In the genomic region with DNA sequence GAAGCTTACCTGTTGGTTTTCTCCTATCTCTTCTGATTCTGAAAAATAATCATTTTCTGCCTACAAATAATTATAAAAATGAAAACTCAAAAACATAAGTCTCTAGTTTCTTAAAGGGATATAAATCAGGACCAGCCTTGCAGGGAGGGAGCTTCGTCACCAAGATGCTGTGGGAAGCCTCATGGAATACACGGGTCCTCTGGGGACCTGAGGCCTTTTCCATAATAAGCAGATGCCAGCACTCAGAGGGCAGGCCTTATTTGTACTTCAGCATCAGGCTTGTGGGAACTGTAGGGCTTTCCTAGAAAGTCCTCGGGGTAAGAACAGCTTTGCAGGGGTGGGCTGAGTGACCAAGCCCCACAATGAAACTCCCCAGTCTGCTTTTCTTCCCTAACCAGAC, we compare ENCODE assay signal across 29 mouse cellular contexts. TPM values are rescaled to one million over a fixed set of nuclear protein-coding genes. Genes with fewer than 3 reads are reported as not detected.
DNase-seq lines count a peak whose midpoint lies in the region; ATAC-seq and TF ChIP-seq lines count a peak whose summit lies in the region.
"Had no signal": no experiment of that assay in that cellular context is flagged by ENCODE, and none has a peak within 500 bp of the region (broad histone marks: within the 10 kb centered on the region; RNA-seq: fewer than 3 reads in every experiment).

No protein-coding gene starts in this region.

- no peak for TF ChIP-seq EP300 in stomach, postnatal 0 days (optimal IDR thresholded peaks at IDR 0.05)

- no peak for ATAC-seq in stomach, postnatal 0 days (ENCODE audit: low FRiP score, low TSS enrichment)
- no peak for ATAC-seq in forebrain, embryonic 14.5 days
- ATAC-seq: forebrain, embryonic 15.5 days; hindbrain, postnatal 0 days; intestine, postnatal 0 days had no signal

- WGBS in stomach, postnatal 0 days, result 54% methylated on average over 3 of the region's 3 CpGs
- WGBS in forebrain, embryonic 14.5 days, result 48% methylated on average over 3 of the region's 3 CpGs

- no peak for TF ChIP-seq CTCF in embryonic fibroblast, embryonic 13.5 days (IDR thresholded peaks at IDR 0.05; ENCODE audit: borderline replicate concordance, insufficient read depth, low read length)
- TF ChIP-seq CTCF in stomach, postnatal 0 days (IDR thresholded peaks at IDR 0.05; ENCODE audit: low read depth), result no peak

- no peak overlapping the region for H3K9ac ChIP-seq in stomach, postnatal 0 days (ENCODE audit: low read length)
- no peak overlapping the region for H3K9ac ChIP-seq in forebrain, embryonic 14.5 days (ENCODE audit: low read length)
- H3K9ac ChIP-seq: embryonic facial prominence, embryonic 15.5 days; forebrain, embryonic 15.5 days; heart, embryonic 12.5 days; heart, embryonic 15.5 days; hindbrain, embryonic 14.5 days had no signal

- peaks cover 5% of the 10 kb centered on the region; the same call in 1 of the 2 replicates for H3K4me1 ChIP-seq in embryonic fibroblast, embryonic 13.5 days (ENCODE audit: control insufficient read depth, insufficient read depth, low read length)
- 0 out of 2 replicates have a peak, but pooled peaks cover 2% of the 10 kb centered on the region for H3K4me1 ChIP-seq in stomach, postnatal 0 days (replicated peaks; ENCODE audit: control insufficient read depth, insufficient read depth)
- no peaks in the 10 kb centered on the region for H3K4me1 ChIP-seq in forebrain, embryonic 14.5 days (ENCODE audit: control insufficient read depth, insufficient read depth, low read length)
- H3K4me1 ChIP-seq: embryonic facial prominence, embryonic 15.5 days; forebrain, embryonic 15.5 days; heart, embryonic 15.5 days had no signal

- DNase-seq in heart, adult 11 months, result peak; percentile 85
- DNase-seq in heart, postnatal 4 days, result no peak
- peak; percentile 51 for DNase-seq in 3T3-L1 (ENCODE audit: low read depth, low spot score)
- no peak for DNase-seq in stomach, postnatal 0 days (ENCODE audit: low spot score)
- no peak for DNase-seq in forebrain, embryonic 14.5 days (ENCODE audit: low spot score)
- DNase-seq in frontal cortex, adult 2 months (ENCODE audit: extremely low spot score in 1 of 2, low spot score in 1 of 2), result no peak
- DNase-seq: adrenal gland, adult 2 months; adrenal gland, postnatal 14 days; cerebellum, adult 11-12 months; cerebellum, adult 8-10 months; cerebellum, postnatal 10 days; cerebellum, postnatal 36 days; embryo, embryonic 11 days; gastrocnemius, adult 2 months; gastrocnemius, postnatal 14 days; heart, adult 18-20 months; heart, postnatal 10 days; heart, postnatal 36 days; kidney, adult 8-10 months had no signal

- no peak overlapping the region for H3K4me3 ChIP-seq in embryonic fibroblast, embryonic 13.5 days (ENCODE audit: insufficient read depth, low read length)
- H3K4me3 ChIP-seq in stomach, postnatal 0 days (ENCODE audit: low read depth, low read length), result no peak overlapping the region
- H3K4me3 ChIP-seq in forebrain, embryonic 14.5 days (ENCODE audit: low read depth, low read length), result no peak overlapping the region
- H3K4me3 ChIP-seq: embryonic facial prominence, embryonic 15.5 days; erythroblast, embryonic 14.5 days; forebrain, embryonic 10.5 days; forebrain, embryonic 15.5 days; gastrocnemius, adult 2 months; heart, embryonic 12.5 days; heart, embryonic 15.5 days had no signal

- H3K4me2 ChIP-seq in stomach, postnatal 0 days (replicated peaks; ENCODE audit: low read depth), result no peak overlapping the region
- no peak overlapping the region for H3K4me2 ChIP-seq in forebrain, embryonic 14.5 days (ENCODE audit: low read length)
- H3K4me2 ChIP-seq: embryonic facial prominence, embryonic 15.5 days; forebrain, embryonic 15.5 days; heart, embryonic 12.5 days; heart, embryonic 15.5 days; hindbrain, embryonic 14.5 days had no signal

- no peaks in the 10 kb centered on the region for H3K27me3 ChIP-seq in stomach, postnatal 0 days (ENCODE audit: control insufficient read depth, insufficient read depth, low read length)
- no peaks in the 10 kb centered on the region for H3K27me3 ChIP-seq in forebrain, embryonic 14.5 days (replicated peaks; ENCODE audit: control insufficient read depth, insufficient read depth, low read length)
- H3K27me3 ChIP-seq: embryonic facial prominence, embryonic 15.5 days; forebrain, embryonic 15.5 days; heart, embryonic 12.5 days; heart, embryonic 15.5 days had no signal

- H3K36me3 ChIP-seq in stomach, postnatal 0 days (ENCODE audit: control insufficient read depth, insufficient read depth, low read length), result no peaks in the 10 kb centered on the region
- no peaks in the 10 kb centered on the region for H3K36me3 ChIP-seq in forebrain, embryonic 14.5 days (ENCODE audit: control insufficient read depth, insufficient read depth, low read length)
- H3K36me3 ChIP-seq: embryonic facial prominence, embryonic 15.5 days; forebrain, embryonic 15.5 days; heart, embryonic 12.5 days; heart, embryonic 15.5 days had no signal

- H3K27ac ChIP-seq in embryonic fibroblast, embryonic 13.5 days (ENCODE audit: insufficient read depth, low read length), result peak overlapping the region; percentile 92
- peak overlapping the region; percentile 24; the same call in 1 of the 2 replicates for H3K27ac ChIP-seq in stomach, postnatal 0 days (replicated peaks)
- no peak overlapping the region for H3K27ac ChIP-seq in forebrain, embryonic 14.5 days (ENCODE audit: low read depth, low read length)
- H3K27ac ChIP-seq: embryonic facial prominence, embryonic 15.5 days; forebrain, embryonic 10.5 days; forebrain, embryonic 15.5 days; heart, embryonic 15.5 days; hindbrain, embryonic 14.5 days; hindbrain, postnatal 0 days had no signal

- TF ChIP-seq POLR2A in embryonic fibroblast, embryonic 13.5 days (IDR thresholded peaks at IDR 0.05; ENCODE audit: low read depth, low read length), result no peak

- no peaks in the 10 kb centered on the region for H3K9me3 ChIP-seq in stomach, postnatal 0 days (ENCODE audit: control insufficient read depth, low read length)
- H3K9me3 ChIP-seq in forebrain, embryonic 14.5 days (replicated peaks; ENCODE audit: control insufficient read depth, low read length), result no peaks in the 10 kb centered on the region
- H3K9me3 ChIP-seq: forebrain, embryonic 15.5 days; heart, embryonic 12.5 days; heart, embryonic 15.5 days had no signal

RNA-seq across cellular contexts. Expression of a gene that starts 20.1 kb away (rescaled TPM):
- total RNA-seq in heart, postnatal 4 days (2021), result 1 to 10 TPM; 2.4 to 2.9 TPM
- polyA plus RNA-seq in embryonic fibroblast, embryonic 13.5 days (2011; ENCODE audit: insufficient read length, low read depth, missing spikeins), result 16.5 and 17.2 TPM in 2 replicates
- polyA plus RNA-seq in stomach, postnatal 0 days (2015; fragmentation: Nextera tagmentation; extraction: Ambion mirVana), result 1.4 and 1.7 TPM in 2 replicates
- polyA plus RNA-seq in forebrain, embryonic 14.5 days (2014; fragmentation: Nextera tagmentation; extraction: Ambion mirVana), result 0.93 and 1.1 TPM in 2 replicates
- 9.1 and 9.2 TPM in 2 replicates for polyA plus RNA-seq in frontal cortex, adult 2 months (2012; rRNA removed)
- polyA plus RNA-seq: erythroblast, embryonic 14.5 days had no signal

Comparison
In these comparisons a context has a peak if more than half of its experiments do, and no peak if none do; other contexts are left out.
1. DNase-seq: peak in heart, adult 11 months (single experiment) and 3T3-L1 (single experiment); none in heart, postnatal 4 days (single experiment), stomach, postnatal 0 days (single experiment), forebrain, embryonic 14.5 days (single experiment) and frontal cortex, adult 2 months (0 of 2).